Mouse (Mus musculus) hindbrain, embryonic 16.5 days (tissue): ENCODE measurements at regions not wholly inside any gene's neighbourhood (a gene's known extent, or its start where the extent isn't known, plus 50 kb on each side); places are given as distances from the start of the nearest gene placed in this dataset. TPM values are rescaled to one million over a fixed set of nuclear protein-coding genes. Genes with fewer than 3 reads are reported as not detected.

Experiments used
- ATAC-seq: fragments of 200-750 bp; cut with Nextera tagmentation; 2 replicates; pipeline ENCODE4 v1.8.0; 2017; ENCODE audit warnings: moderate TSS enrichment, moderate library complexity
- H3K27ac ChIP-seq: fragments of 300-500 bp; sonication (generic); 2 replicates; pipeline ENCODE4 v1.5.1; 2014; ENCODE audit warnings: low read depth, mild to moderate bottlenecking, control low read depth, low read length, moderate library complexity
- H3K27me3 ChIP-seq: fragments of 300-500 bp; sonication (generic); replicated peaks from 2 replicates; pipeline ENCODE4 v1.6.1; 2014; ENCODE audit warnings: low read length; ENCODE audit not compliant: control insufficient read depth, insufficient read depth
- H3K36me3 ChIP-seq: fragments of 300-500 bp; sonication (generic); 2 replicates; pipeline ENCODE4 v1.6.1; 2014; ENCODE audit warnings: mild to moderate bottlenecking, low read length, moderate library complexity, mixed read lengths; ENCODE audit not compliant: control insufficient read depth, insufficient read depth
- H3K4me1 ChIP-seq: fragments of 300-500 bp; sonication (generic); 2 replicates; pipeline ENCODE4 v1.6.1; 2014; ENCODE audit warnings: low read depth, low read length; ENCODE audit not compliant: control insufficient read depth, insufficient read depth
- H3K4me2 ChIP-seq: fragments of 300-500 bp; sonication (generic); 2 replicates; pipeline ENCODE4 v1.6.1; 2014; ENCODE audit warnings: mild to moderate bottlenecking, low read length, control low read depth, moderate library complexity
- H3K4me3 ChIP-seq: fragments of 300-500 bp; sonication (generic); 2 replicates; pipeline ENCODE4 v1.5.1; 2014; ENCODE audit warnings: mild to moderate bottlenecking, low read length, control low read depth, moderate library complexity
- H3K9ac ChIP-seq: fragments of 300-500 bp; sonication (generic); 2 replicates; pipeline ENCODE4 v1.6.1; 2014; ENCODE audit warnings: low read depth, mild to moderate bottlenecking, control low read depth, low read length, moderate library complexity
- H3K9me3 ChIP-seq: fragments of 300-500 bp; sonication (generic); 2 replicates; pipeline ENCODE4 v1.6.1; 2014; ENCODE audit warnings: mild to moderate bottlenecking, low read length, moderate library complexity; ENCODE audit not compliant: control insufficient read depth
- WGBS: fragments of 180-500 bp; shearing (Covaris S2); extraction: QIAGEN DNeasy Blood & Tissue Kit; methylation state at CpG from one replicate; pipeline ENCODE4 v1.1.7; 2014; 5-methylcytosine and 5-hydroxymethylcytosine counted together
- microRNA-seq: library from miRNA; unstranded; fragments of <30 nt; microRNA quantifications from one replicate; pipeline ENCODE4, GENCODE M21; 2017

DNA sequence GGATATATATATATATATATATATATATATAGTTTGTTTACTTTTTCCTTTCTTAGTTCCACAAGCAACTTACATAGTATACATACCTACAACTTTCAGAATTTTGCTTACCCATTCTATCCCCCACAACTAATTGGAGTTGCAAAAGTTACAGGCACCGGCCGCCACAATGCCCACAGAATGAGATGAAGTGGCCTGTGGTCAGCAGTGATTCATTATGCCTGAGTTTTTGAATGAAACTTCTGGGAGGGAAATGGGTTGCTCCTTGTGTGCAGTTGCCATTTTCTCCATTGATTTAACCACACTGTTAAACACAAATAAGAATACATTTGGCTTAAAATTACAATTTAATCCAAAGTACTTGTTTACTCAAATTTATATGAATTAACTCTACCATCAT lies 781.2 kb upstream of the Flrt2 start:
- Histone ChIP-seq H3K27ac (no peak overlapping the region), H3K27me3 (no peaks in the 10 kb centered on the region), H3K4me3 (no peak overlapping the region), H3K36me3 (no peaks in the 10 kb centered on the region), H3K4me2 (no peak overlapping the region), H3K4me1 (no peaks in the 10 kb centered on the region), H3K9ac (no peak overlapping the region), H3K9me3 (no peaks in the 10 kb centered on the region)
- 86% methylated on average over 2 of the region's 2 CpGs for WGBS
- ATAC-seq = no peak

DNA sequence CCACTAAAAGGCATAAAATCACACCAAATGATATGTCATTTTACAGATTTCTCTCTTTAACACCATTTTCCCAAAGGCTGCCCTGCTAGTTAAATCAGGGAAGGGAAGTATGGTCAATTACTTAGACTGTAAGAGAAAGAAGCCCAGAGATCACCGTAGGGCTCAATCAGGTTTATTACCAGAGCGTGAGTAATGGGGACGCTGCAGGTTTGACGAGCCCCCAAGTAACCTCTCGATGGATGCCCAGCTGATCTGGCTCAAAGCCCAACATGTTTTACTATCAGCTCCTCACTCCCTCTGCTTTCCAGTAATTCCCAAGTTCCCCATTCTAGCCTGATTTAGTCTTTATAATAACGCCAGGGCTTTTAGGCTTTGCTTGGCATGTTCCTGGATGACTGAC lies 749.0 kb upstream of the Flrt2 start:
- H3K27ac ChIP-seq = no peak overlapping the region
- no peaks in the 10 kb centered on the region for H3K36me3 ChIP-seq
- no peaks in the 10 kb centered on the region for H3K27me3 ChIP-seq
- 61% methylated on average over 6 of the region's 6 CpGs for WGBS
- no peak overlapping the region for H3K4me3 ChIP-seq
- H3K4me1 ChIP-seq = no peaks in the 10 kb centered on the region
- H3K4me2 ChIP-seq = no peak overlapping the region
- no peak for ATAC-seq
- no peaks in the 10 kb centered on the region for H3K9me3 ChIP-seq
- H3K9ac ChIP-seq = no peak overlapping the region

Small RNA genes in the stretch of these regions (microRNA-seq; reads per million reads assigned to microRNA genes)
- not detected for gene Mir8099-2
